Mouse (Mus musculus) right cerebral cortex, postnatal 36 days (tissue): ENCODE results near the gene Cd300lf.

Source experiments
- DNase-seq, 2 experiments: peaks; one replicate each; pipeline ENCODE4 v3.0.0; 2022; ENCODE audit warnings: low spot score in 2 of 2, mixed read lengths in 1 of 2

Cd300lf gene

GRCm38 (mm10) chr11:115133800-115134199 lies at the start of gene Cd300lf:
Gene Cd300lf (minus strand): TSS chr11:115133992.
- peak in 1 of 2 experiments; percentile 7 for DNase-seq

GRCm38 (mm10) chr11:115181913-115182638 lies 48.3 kb upstream of the Cd300lf start:
- DNase-seq = no peak

- no peak for DNase-seq
Observed at GRCm38 (mm10) chr11:115179881-115180280, 46.1 kb upstream of the Cd300lf start.

DNA sequence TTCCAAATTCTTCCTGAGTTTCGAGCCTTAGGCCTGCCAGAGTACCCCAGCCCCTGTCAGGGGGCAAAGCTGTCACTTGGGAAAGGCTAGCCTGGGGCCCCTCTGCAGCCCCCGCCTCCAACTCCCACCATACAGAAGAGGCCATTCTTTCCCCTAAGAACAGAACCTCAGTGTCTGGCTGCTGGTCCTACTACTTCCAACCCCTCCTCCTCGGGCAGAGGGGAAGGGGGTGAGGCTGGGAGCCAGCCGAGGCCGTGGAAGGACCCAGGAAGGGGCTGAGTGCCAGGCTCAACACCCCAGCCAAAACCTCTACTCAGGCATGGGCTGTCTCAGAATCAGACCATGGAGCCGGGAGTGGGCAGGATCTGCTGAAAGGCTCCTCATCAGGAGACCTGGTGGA lies 45.4 kb upstream of the Cd300lf start:
- peak in 1 of 2 experiments; percentile 31 for DNase-seq

- no peak for DNase-seq
Observed at GRCm38 (mm10) chr11:115178766-115179165, 45.0 kb upstream of the Cd300lf start.

DNA sequence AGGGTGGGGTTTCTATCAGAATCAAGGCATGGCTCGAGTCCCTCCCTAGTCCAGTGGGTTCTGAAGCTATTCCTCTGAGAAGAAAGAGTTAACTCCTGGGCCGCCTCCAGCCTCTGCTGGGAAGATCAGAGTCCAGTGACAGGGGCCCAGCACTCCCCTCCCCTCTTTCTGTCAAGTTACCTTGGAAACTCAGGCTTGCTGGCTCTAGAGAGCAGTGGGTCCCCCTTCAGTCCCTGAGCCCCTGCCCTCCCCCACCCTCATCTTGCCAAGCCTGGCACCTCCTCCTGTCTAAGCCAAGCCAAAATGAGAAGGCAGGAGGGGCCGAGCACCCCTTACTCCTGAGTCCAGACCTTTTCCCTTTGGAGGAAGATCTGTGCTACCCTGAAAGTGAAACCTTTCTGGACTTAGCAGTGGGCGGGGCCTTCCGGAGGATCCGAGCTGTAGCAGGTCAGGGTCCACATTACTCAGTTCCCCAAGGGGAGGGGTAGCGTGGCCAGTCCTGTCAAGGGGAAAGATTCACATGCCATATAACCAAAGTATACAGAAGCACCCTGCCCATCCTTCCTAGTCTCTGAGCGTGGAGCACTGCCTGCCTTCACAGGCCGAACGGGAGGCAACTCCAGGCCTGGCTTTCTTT lies 43.9 kb upstream of the Cd300lf start:
- no peak for DNase-seq

GRCm38 (mm10) chr11:115176399-115177190 lies 42.8 kb upstream of the Cd300lf start:
- no peak for DNase-seq

- DNase-seq = no peak
Observed at GRCm38 (mm10) chr11:115173549-115174339, 40.0 kb upstream of the Cd300lf start.

- no peak for DNase-seq
Observed at GRCm38 (mm10) chr11:115172825-115173287, 39.1 kb upstream of the Cd300lf start.

DNA sequence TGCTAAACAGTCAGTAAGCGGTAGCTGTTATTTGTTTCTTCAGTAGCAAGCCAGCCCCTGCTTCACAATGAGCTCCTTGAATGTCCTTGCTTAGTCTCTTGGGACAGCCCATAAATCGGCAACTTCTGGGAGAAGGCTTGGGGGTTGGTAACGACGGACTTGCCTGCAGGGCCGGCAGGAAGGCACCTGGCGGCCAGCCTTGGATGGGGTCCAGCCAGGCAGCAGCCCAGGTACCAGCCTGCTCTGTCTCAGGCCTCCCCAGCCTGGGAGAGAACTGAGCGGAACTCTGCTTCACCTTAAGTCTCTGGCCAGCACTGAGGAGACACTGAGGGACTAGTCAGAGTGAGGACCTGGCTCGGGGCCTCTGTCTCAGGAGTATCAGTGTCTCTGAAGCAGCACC lies 37.3 kb upstream of the Cd300lf start:
- no peak for DNase-seq

DNA sequence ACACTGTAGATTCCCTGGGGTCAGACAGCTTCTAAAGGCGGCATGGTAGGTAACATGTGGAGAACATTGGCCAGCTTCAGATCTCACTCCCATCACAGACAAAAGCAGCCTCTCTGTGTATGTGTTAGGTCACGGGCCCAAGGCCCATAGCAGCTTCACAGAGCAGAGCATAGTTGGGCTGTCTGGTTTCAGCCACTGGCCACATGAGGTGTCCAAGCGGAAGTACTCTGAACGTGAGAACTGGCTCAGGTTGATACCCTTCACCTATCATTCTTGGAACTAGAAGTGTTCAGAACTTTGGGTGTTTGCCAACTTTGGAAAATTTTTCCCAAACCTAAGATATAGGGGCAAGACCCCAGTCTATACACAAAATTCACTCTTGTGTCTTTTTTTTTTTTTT lies 35.6 kb upstream of the Cd300lf start:
- no peak for DNase-seq

DNA sequence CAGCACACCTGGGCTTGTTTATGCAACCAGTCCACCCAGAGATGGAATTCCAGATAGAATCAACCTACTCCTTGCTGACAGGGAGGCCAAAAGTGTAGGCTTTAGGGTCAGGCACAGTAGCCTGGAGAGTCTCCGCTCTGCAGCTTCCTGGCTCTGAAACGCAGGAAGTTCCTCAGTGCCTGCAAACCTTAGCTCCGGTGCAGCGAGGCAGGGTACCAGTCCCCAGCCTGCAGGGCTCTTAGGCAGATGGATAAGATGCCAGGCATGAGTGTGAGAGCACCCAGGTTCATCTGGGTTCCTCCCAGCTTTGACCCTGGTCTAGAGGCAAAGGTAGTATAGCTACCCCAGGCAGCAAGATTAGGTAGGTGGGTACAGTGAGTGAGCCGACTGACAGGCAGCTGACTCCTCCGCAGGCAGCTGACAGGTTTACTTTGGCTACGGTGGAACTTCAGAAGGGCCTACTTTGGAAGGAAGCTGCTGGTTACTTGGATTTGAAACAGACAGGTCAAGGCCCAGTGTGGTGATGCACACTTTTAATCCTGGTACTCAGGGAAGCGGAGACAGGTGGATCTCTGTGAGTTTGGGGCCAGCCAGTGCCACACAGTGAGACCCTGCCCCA lies 33.9 kb upstream of the Cd300lf start:
- no peak for DNase-seq

DNA sequence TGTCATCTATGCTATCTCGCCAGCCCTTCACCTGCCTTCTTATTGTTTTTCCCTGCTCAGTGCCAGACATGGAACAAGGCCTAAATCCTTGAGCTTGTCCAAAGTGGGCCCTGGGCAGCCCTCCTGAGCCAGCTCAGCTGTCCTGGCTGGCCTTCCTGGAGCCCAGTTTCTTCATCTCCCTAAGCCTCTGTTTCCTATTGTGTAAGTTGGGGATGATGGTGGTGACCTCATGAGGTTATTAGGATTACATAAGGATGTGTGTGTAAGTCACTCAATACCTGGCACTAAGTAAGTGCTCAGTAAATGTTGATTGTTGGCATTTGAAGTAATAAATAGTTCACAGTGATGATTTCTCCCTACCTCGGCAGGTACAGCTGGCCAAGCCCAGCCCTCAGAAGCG lies 33.0 kb upstream of the Cd300lf start:
- DNase-seq = no peak

- no peak for DNase-seq
Observed at GRCm38 (mm10) chr11:115164976-115165374, 31.2 kb upstream of the Cd300lf start.

DNA sequence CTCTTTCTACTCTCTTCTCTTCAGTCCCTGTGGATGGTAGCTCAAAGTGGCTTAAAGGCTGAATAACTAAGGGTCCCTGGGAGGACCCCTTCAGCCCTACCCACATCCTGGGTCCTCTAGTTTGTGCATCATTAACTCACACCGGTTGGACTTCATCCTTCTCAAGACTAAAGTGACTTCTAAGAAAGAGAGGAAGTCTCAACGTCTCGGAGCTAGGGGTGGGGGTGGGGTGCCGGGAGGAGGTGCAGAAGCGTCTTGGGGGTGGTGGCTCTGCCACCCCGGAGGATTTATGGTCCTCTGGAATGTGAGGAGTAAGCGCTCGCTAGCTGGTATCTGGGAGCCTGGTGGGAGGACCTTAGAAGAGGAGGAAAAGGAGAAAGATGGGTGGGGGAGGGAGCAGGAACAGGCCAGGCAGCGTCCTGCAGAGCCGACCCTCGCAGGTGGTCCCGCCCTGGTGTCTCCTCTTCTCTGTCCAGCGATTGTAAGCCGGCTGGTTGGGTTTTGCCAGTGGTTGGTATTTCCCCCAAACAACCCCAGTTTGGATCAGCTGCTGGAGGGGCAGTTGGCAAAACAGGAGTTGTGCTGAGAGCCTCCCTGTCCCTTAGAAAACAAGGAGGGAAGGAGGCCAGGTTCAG lies 30.7 kb upstream of the Cd300lf start:
- no peak for DNase-seq

DNA sequence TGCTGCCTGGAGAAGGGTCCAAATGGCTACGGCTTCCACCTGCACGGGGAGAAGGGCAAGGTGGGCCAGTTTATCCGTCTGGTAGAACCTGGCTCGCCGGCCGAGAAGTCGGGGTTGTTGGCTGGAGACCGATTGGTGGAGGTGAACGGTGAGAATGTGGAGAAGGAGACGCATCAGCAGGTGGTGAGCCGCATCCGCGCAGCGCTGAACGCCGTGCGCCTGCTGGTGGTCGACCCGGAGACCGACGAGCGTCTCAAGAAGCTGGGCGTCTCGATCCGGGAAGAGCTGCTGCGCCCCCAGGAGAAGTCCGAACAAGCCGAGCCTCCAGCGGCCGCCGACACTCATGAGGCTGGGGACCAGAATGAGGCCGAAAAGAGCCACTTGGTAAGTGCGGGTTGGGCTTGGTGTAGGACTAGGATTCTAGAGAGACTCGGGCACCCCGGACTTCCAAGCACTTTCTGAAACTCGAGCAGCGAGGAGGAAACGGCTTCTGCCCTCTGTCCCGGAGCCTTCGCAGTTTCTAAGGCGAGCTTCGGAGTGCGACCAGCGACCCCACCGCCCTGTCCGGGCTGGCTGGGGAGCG lies 29.9 kb upstream of the Cd300lf start:
- no peak for DNase-seq

- peak; percentile 88 to 90 for DNase-seq
Observed at GRCm38 (mm10) chr11:115162832-115163480, 29.2 kb upstream of the Cd300lf start, which contains the start of gene Slc9a3r1. Gene Slc9a3r1 (plus strand): TSS chr11:115163341.

DNA sequence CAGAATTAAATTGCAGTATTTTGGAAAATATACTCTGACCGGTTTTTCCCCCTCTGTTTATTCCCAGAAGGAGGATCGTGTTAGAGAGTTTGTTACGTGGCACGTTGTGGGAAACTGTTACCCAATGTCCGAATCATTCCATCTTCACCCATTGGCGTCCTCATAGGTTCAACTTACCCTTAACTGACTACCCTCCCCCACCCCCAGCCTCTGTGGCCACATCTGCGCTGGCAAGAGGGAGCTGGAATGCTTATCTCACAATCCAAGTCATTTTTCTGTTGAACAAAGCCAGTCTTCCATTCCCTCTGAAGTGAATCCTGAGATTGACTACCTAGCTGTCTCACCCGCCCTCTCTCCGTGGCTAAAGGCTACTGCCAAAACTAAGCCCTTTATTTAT lies 28.4 kb upstream of the Cd300lf start:
- DNase-seq = no peak

- no peak for DNase-seq
Observed at GRCm38 (mm10) chr11:115161578-115162204, 27.9 kb upstream of the Cd300lf start.
